23 mouse cellular contexts compared by ENCODE assay signal in genomic region chr11:104558651-104559403, GRCm38 (mm10). TPM values are rescaled to one million over a fixed set of nuclear protein-coding genes. Genes with fewer than 3 reads are reported as not detected.
DNase-seq lines count a peak whose midpoint lies in the region; ATAC-seq and TF ChIP-seq lines count a peak whose summit lies in the region.
"Had no signal": no experiment of that assay in that cellular context is flagged by ENCODE, and none has a peak within 500 bp of the region (broad histone marks: within the 10 kb centered on the region; RNA-seq: fewer than 3 reads in every experiment).

No protein-coding gene starts in this region.

- H3K27ac ChIP-seq in heart, embryonic 13.5 days (replicated peaks) = peak overlapping the region; percentile 88
- H3K27ac ChIP-seq in heart, postnatal 0 days (ENCODE audit: low read depth) = peak overlapping the region; percentile 87
- H3K27ac ChIP-seq: embryonic facial prominence, embryonic 13.5 days; forebrain, embryonic 13.5 days; hindbrain, embryonic 13.5 days; kidney, postnatal 0 days; liver, embryonic 14.5 days; midbrain, embryonic 12.5 days had no signal

- H3K4me1 ChIP-seq in heart, embryonic 13.5 days = peaks cover 55% of the 10 kb centered on the region
- H3K4me1 ChIP-seq in heart, postnatal 0 days (ENCODE audit: control insufficient read depth, insufficient read depth) = peaks cover 29% of the 10 kb centered on the region; the same call in 1 of the 2 replicates
- H3K4me1 ChIP-seq: embryonic facial prominence, embryonic 13.5 days; forebrain, embryonic 13.5 days; hindbrain, embryonic 13.5 days; midbrain, embryonic 12.5 days had no signal

- peak; percentile 83 for DNase-seq in heart, adult 11 months
- no peak for DNase-seq in heart, postnatal 4 days
- DNase-seq in left cerebral cortex, adult 9 months (ENCODE audit: low spot score in 2 of 2) = peak; percentile 34 to 46
- no peak for DNase-seq in left cerebral cortex, adult 18-20 months (ENCODE audit: low spot score in 2 of 2)
- peak; percentile 51 for DNase-seq in heart, postnatal 0 days (ENCODE audit: low spot score)
- no peak for DNase-seq in ovary, postnatal 36 days (ENCODE audit: low spot score)
- DNase-seq: cerebellum, adult 8-10 months; cerebellum, postnatal 36 days; embryo, embryonic 11 days; gastrocnemius, postnatal 14 days; kidney, adult 18-20 months; layer of hippocampus, adult 9-11 months; lung, embryonic 14.5 days; thymus, postnatal 14 days had no signal

- H3K9me3 ChIP-seq in heart, embryonic 13.5 days = no peaks in the 10 kb centered on the region
- no peaks in the 10 kb centered on the region for H3K9me3 ChIP-seq in heart, postnatal 0 days (replicated peaks; ENCODE audit: control insufficient read depth, low read length)
- H3K9me3 ChIP-seq: embryonic facial prominence, embryonic 13.5 days; forebrain, embryonic 13.5 days; hindbrain, embryonic 13.5 days; midbrain, embryonic 12.5 days had no signal

- ATAC-seq in heart, embryonic 13.5 days (ENCODE audit: extremely low read depth, insufficient number of reproducible peaks, low FRiP score, low TSS enrichment) = no peak
- peak; percentile 77 for ATAC-seq in heart, postnatal 0 days (ENCODE audit: insufficient read depth, low read depth)
- no peak for ATAC-seq in inflammation-experienced regulatory T-cells, adult 6 months
- ATAC-seq: forebrain, embryonic 13.5 days had no signal

- H3K9ac ChIP-seq in heart, embryonic 13.5 days = peak overlapping the region; percentile 67
- peak overlapping the region; percentile 53; the same call in 1 of the 2 replicates for H3K9ac ChIP-seq in heart, postnatal 0 days (replicated peaks; ENCODE audit: low read depth, low read length)
- H3K9ac ChIP-seq: embryonic facial prominence, embryonic 13.5 days; forebrain, embryonic 13.5 days; hindbrain, embryonic 13.5 days; liver, embryonic 14.5 days; lung, embryonic 14.5 days; midbrain, embryonic 12.5 days had no signal

- H3K36me3 ChIP-seq in heart, embryonic 13.5 days = no peaks in the 10 kb centered on the region
- H3K36me3 ChIP-seq in heart, postnatal 0 days (replicated peaks; ENCODE audit: control insufficient read depth, insufficient read depth, low read length) = no peaks in the 10 kb centered on the region
- H3K36me3 ChIP-seq: embryonic facial prominence, embryonic 13.5 days; hindbrain, embryonic 13.5 days; midbrain, embryonic 12.5 days had no signal

- 0 out of 2 replicates have a peak overlapping the region, but pooled peaks have one; percentile 39 for H3K4me2 ChIP-seq in heart, embryonic 13.5 days
- no peak overlapping the region for H3K4me2 ChIP-seq in heart, postnatal 0 days (ENCODE audit: low read depth, low read length)
- H3K4me2 ChIP-seq: embryonic facial prominence, embryonic 13.5 days; forebrain, embryonic 13.5 days; hindbrain, embryonic 13.5 days; lung, embryonic 14.5 days; midbrain, embryonic 12.5 days had no signal

- WGBS in heart, embryonic 13.5 days = 50% methylated on average over 4 of the region's 4 CpGs
- WGBS in heart, postnatal 0 days = 33% methylated on average over 4 of the region's 4 CpGs

- no peak for TF ChIP-seq CTCF in heart, postnatal 0 days (IDR thresholded peaks at IDR 0.05; ENCODE audit: low read depth)

- no peaks in the 10 kb centered on the region for H3K27me3 ChIP-seq in heart, embryonic 13.5 days (replicated peaks)
- no peaks in the 10 kb centered on the region for H3K27me3 ChIP-seq in heart, postnatal 0 days (ENCODE audit: control insufficient read depth, insufficient read depth, low read length)
- H3K27me3 ChIP-seq: embryonic facial prominence, embryonic 13.5 days; forebrain, embryonic 13.5 days; hindbrain, embryonic 13.5 days; midbrain, embryonic 12.5 days had no signal

- TF ChIP-seq EP300 in heart, postnatal 0 days (IDR thresholded peaks at IDR 0.05; ENCODE audit: low read depth) = no peak

- no peak overlapping the region for H3K4me3 ChIP-seq in heart, embryonic 13.5 days
- H3K4me3 ChIP-seq in heart, postnatal 0 days (ENCODE audit: low read depth, low read length) = no peak overlapping the region
- H3K4me3 ChIP-seq: embryonic facial prominence, embryonic 13.5 days; erythroblast, embryonic 14.5 days; forebrain, embryonic 13.5 days; hindbrain, embryonic 13.5 days; midbrain, embryonic 12.5 days had no signal

RNA-seq across cellular contexts. Expression of gene Myl4, which starts 8.4 kb away (rescaled TPM):
- total RNA-seq in heart, postnatal 4 days (2021) = 100 to 1,000 TPM; 908 to 955 TPM
- 10 to 100 TPM; 16.6 to 17.8 TPM for total RNA-seq in left cerebral cortex, adult 18-20 months (2021)
- polyA plus RNA-seq in heart, embryonic 13.5 days (2015; fragmentation: Nextera tagmentation; extraction: Ambion mirVana) = 2,381 and 2,697 TPM in 2 replicates
- total RNA-seq in heart, postnatal 0 days (2014; rRNA removed; ENCODE audit: low replicate concordance) = 758 and 991 TPM in 2 replicates
- 1,182 and 1,364 TPM in 2 replicates for polyA plus RNA-seq in heart, postnatal 0 days (2015; fragmentation: Nextera tagmentation; extraction: Ambion mirVana)
- polyA plus RNA-seq in inflammation-experienced regulatory T-cells, adult 6 months (2017; shearing (Covaris generic)) = 10 to 100 TPM in 1 of 3 experiments, 1 to 10 TPM in 2; 5.9 to 17.7 (median 6.4) TPM

RNA-seq across cellular contexts. Expression of gene Cdc27, which starts 8.4 kb away (rescaled TPM):
- total RNA-seq in heart, postnatal 4 days (2021) = 10 to 100 TPM; 44.5 to 49.0 TPM
- 10 to 100 TPM; 53.2 to 57.8 TPM for total RNA-seq in left cerebral cortex, adult 18-20 months (2021)
- 31.7 TPM in 2 replicates for polyA plus RNA-seq in heart, embryonic 13.5 days (2015; fragmentation: Nextera tagmentation; extraction: Ambion mirVana)
- total RNA-seq in heart, postnatal 0 days (2014; rRNA removed; ENCODE audit: low replicate concordance) = 16.6 and 18.3 TPM in 2 replicates
- polyA plus RNA-seq in heart, postnatal 0 days (2015; fragmentation: Nextera tagmentation; extraction: Ambion mirVana) = 19.6 and 20.5 TPM in 2 replicates
- polyA plus RNA-seq in inflammation-experienced regulatory T-cells, adult 6 months (2017; shearing (Covaris generic)) = 10 to 100 TPM; 17.1 to 26.3 (median 17.5) TPM

RNA-seq across cellular contexts. Expression of gene Itgb3, which starts 49.0 kb away (rescaled TPM):
- 1 to 10 TPM; 6.8 to 6.9 TPM for total RNA-seq in heart, postnatal 4 days (2021)
- total RNA-seq in left cerebral cortex, adult 18-20 months (2021) = 1 to 10 TPM; 2.5 to 2.6 TPM
- polyA plus RNA-seq in heart, embryonic 13.5 days (2015; fragmentation: Nextera tagmentation; extraction: Ambion mirVana) = 5.0 and 5.1 TPM in 2 replicates
- 5.2 and 16.4 TPM in 2 replicates for total RNA-seq in heart, postnatal 0 days (2014; rRNA removed; ENCODE audit: low replicate concordance)
- polyA plus RNA-seq in heart, postnatal 0 days (2015; fragmentation: Nextera tagmentation; extraction: Ambion mirVana) = 1.6 and 1.7 TPM in 2 replicates
- 10 to 100 TPM in 2 of 3 experiments, 1 to 10 TPM in 1; 6.4 to 17.5 (median 11.8) TPM for polyA plus RNA-seq in inflammation-experienced regulatory T-cells, adult 6 months (2017; shearing (Covaris generic))

Comparison
In these comparisons a context has a peak if more than half of its experiments do, and no peak if none do; other contexts are left out.
1. DNase-seq: peak in heart, adult 11 months (single experiment), left cerebral cortex, adult 9 months (2 of 2) and heart, postnatal 0 days (single experiment); none in heart, postnatal 4 days (single experiment), left cerebral cortex, adult 18-20 months (0 of 2) and ovary, postnatal 36 days (single experiment).
2. RNA of gene Myl4, which starts 8.4 kb away (total RNA-seq): 908 to 955 TPM in heart, postnatal 4 days and 758 to 991 TPM in heart, postnatal 0 days; 16.6 to 17.8 TPM in left cerebral cortex, adult 18-20 months; every median in the first group is over 10 times any median in the second.